Mouse (Mus musculus) liver, adult 2 months (tissue): ENCODE measurements at regions not wholly inside any gene's neighbourhood (a gene's known extent, or its start where the extent isn't known, plus 50 kb on each side); places are given as distances from the start of the nearest gene placed in this dataset.

Source experiments
- CTCF ChIP-seq: fragments of 200-500 bp; IDR thresholded peaks from 2 replicates; pipeline ENCODE4 v1.5.1; 2011; ENCODE audit warnings: low read depth, low read length, control low read depth
- POLR2A ChIP-seq: fragments of 200-500 bp; IDR thresholded peaks from 2 replicates; pipeline ENCODE4 v1.6.1; 2011; ENCODE audit warnings: low read length, control low read depth; ENCODE audit not compliant: insufficient read depth; ENCODE audit errors: extremely low read depth

- no peak for TF ChIP-seq POLR2A
- peak; percentile 79 for TF ChIP-seq CTCF
These were observed 290.8 kb downstream of the Drd1 start for GRCm38 (mm10) chr13:53764613-53765243.
